Mouse (Mus musculus) forebrain, embryonic 13.5 days (tissue): Measurements from ENCODE around the gene Sh3pxd2a. TPM values are rescaled to one million over a fixed set of nuclear protein-coding genes. Genes with fewer than 3 reads are reported as not detected.

Experiments used
- ATAC-seq: fragments of 200-750 bp; cut with Nextera tagmentation; 2 replicates; pipeline ENCODE4 v1.8.0; 2017
- H3K27ac ChIP-seq: fragments of 300-500 bp; sonication (generic); 2 replicates; pipeline ENCODE4 v1.5.1; 2015; ENCODE audit warnings: inconsistent platforms, mild to moderate bottlenecking, moderate library complexity
- H3K27me3 ChIP-seq: fragments of 300-500 bp; sonication (generic); 2 replicates; pipeline ENCODE4 v1.6.1; 2015; ENCODE audit warnings: mild to moderate bottlenecking, inconsistent platforms
- H3K36me3 ChIP-seq: fragments of 300-500 bp; sonication (generic); 2 replicates; pipeline ENCODE4 v1.6.1; 2015; ENCODE audit warnings: mild to moderate bottlenecking, inconsistent platforms; ENCODE audit not compliant: poor library complexity, severe bottlenecking
- H3K4me1 ChIP-seq: fragments of 300-500 bp; sonication (generic); 2 replicates; pipeline ENCODE4 v1.6.1; 2015; ENCODE audit warnings: inconsistent platforms
- H3K4me2 ChIP-seq: fragments of 300-500 bp; sonication (generic); 2 replicates; pipeline ENCODE4 v1.6.1; 2015; ENCODE audit warnings: inconsistent platforms, mild to moderate bottlenecking, moderate library complexity
- H3K4me3 ChIP-seq: fragments of 300-500 bp; sonication (generic); 2 replicates; pipeline ENCODE4 v1.5.1; 2015; ENCODE audit warnings: mild to moderate bottlenecking, inconsistent platforms
- H3K9ac ChIP-seq: fragments of 300-500 bp; sonication (generic); 2 replicates; pipeline ENCODE4 v1.6.1; 2015; ENCODE audit warnings: mild to moderate bottlenecking, inconsistent platforms
- H3K9me3 ChIP-seq: fragments of 300-500 bp; sonication (generic); replicated peaks from 2 replicates; pipeline ENCODE4 v1.6.1; 2016; ENCODE audit warnings: inconsistent platforms
- WGBS: fragments of 180-500 bp; shearing (Covaris S2); methylation state at CpG from one replicate; pipeline ENCODE4 v1.1.7; 2015; 5-methylcytosine and 5-hydroxymethylcytosine counted together
- polyA plus RNA-seq: library from polyadenylated mRNA; unstranded; fragments of >200 nt; fragmentation: Nextera tagmentation; extraction: Ambion mirVana; gene quantifications from 2 replicates; pipeline ENCODE4 v1.2.1, GENCODE M21; 2015

The Sh3pxd2a gene
- polyA plus RNA-seq, 1 experiment from 2014 or later = 3.6 TPM

- Histone ChIP-seq H3K4me2 (no peak overlapping the region; the same call in 1 of the 2 replicates), H3K36me3 (no peaks in the 10 kb centered on the region), H3K4me3 (no peak overlapping the region), H3K9me3 (no peaks in the 10 kb centered on the region), H3K27me3 (0 out of 2 replicates have a peak, but pooled peaks cover 3% of the 10 kb centered on the region), H3K27ac (peak overlapping the region; percentile 82), H3K4me1 (peaks cover 78% of the 10 kb centered on the region), H3K9ac (no peak overlapping the region)
- peak; percentile 68; the same call in 1 of the 2 replicates for ATAC-seq
- WGBS = 50% methylated on average over 15 of the region's 15 CpGs
Observed at GRCm38 (mm10) chr19:47317063-47317938, 146.9 kb downstream of the Sh3pxd2a start.

GRCm38 (mm10) chr19:47316288-47317062, 147.7 kb downstream of the Sh3pxd2a start:
- H3K27me3 ChIP-seq = 0 out of 2 replicates have a peak, but pooled peaks cover 3% of the 10 kb centered on the region
- whole genome bisulfite sequencing = 72% methylated on average over 19 of the region's 19 CpGs
- no peak overlapping the region for H3K4me3 ChIP-seq
- no peak overlapping the region for H3K4me2 ChIP-seq
- peaks cover 78% of the 10 kb centered on the region for H3K4me1 ChIP-seq
- H3K9ac ChIP-seq = no peak overlapping the region
- ATAC-seq = no peak
- peak overlapping the region; percentile 82; the same call in 1 of the 2 replicates for H3K27ac ChIP-seq
- H3K36me3 ChIP-seq = no peaks in the 10 kb centered on the region
- no peaks in the 10 kb centered on the region for H3K9me3 ChIP-seq

DNA sequence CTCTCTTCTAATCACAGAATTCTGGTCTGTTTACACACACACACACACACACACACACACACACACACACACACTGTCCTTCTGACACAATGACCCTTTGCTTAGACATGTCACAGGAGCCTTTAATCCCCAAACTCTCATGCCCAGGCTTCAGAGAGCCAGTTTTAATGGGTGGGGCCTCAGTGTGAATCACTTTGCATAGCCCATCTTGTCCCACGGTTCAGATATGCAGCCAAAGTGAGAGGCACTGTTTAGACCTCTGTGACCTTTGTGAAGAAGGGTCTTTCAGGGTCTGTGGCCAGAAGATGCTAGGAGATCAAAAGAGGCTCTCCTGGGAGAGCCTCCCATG, 148.3 kb downstream of the Sh3pxd2a start:
- 27% methylated on average over 1 of the region's 1 CpGs for WGBS
- Histone ChIP-seq H3K9ac (no peak overlapping the region), H3K4me1 (peaks cover 75% of the 10 kb centered on the region)

DNA sequence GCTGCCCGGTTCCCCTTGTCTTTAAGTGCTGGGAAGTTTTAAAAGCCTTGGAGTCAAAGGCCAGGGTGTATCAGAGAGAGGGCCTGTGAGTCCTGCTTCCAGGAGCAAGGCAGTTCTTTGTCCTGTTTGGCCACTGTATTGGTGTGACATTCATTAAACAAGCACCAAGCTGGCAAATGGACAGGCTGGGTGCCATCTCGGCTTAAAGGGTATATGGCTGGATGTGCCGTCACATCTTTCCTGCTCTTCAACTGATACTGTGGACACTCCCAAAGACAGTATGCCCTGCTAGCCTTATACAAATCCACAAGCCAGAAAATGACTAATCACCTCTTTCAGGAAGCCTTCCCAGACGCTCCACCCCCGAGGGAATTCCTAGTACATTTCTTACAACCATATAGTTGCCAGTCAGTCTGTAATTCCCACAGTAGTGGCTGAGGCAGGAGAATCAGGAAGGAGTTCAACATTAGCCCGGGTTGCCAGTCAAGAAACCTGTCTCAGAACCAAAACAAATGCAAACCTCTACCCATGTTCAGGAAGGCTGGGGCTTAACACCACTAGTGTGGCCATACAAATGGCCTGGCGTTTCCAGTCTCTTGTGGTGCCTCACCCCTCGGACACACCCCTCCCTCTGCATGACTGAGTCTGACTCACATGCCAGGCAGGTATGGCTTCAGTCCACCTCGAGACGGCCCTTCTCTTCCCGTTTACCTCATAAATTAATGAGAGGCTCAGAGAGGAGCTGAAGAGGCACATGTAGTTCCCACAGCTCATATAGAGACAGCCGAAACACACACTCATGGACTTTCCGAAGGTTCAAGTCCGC, 148.9 kb downstream of the Sh3pxd2a start:
- peak overlapping the region; percentile 65 for H3K4me2 ChIP-seq
- H3K9ac ChIP-seq = no peak overlapping the region
- no peak overlapping the region; the same call in 1 of the 2 replicates for H3K27ac ChIP-seq
- no peak for ATAC-seq
- WGBS = 54% methylated on average over 14 of the region's 14 CpGs
- no peak overlapping the region for H3K4me3 ChIP-seq
- no peaks in the 10 kb centered on the region for H3K36me3 ChIP-seq
- no peaks in the 10 kb centered on the region for H3K9me3 ChIP-seq
- 0 out of 2 replicates have a peak, but pooled peaks cover 3% of the 10 kb centered on the region for H3K27me3 ChIP-seq
- peaks cover 69% of the 10 kb centered on the region for H3K4me1 ChIP-seq

More for the DNA sequence above, 148.3 kb downstream of the Sh3pxd2a start:
- H3K4me2 ChIP-seq = no peak overlapping the region
- no peak overlapping the region for H3K27ac ChIP-seq
- no peak overlapping the region for H3K4me3 ChIP-seq
- H3K27me3 ChIP-seq = 0 out of 2 replicates have a peak, but pooled peaks cover 3% of the 10 kb centered on the region
- no peak for ATAC-seq
- H3K9me3 ChIP-seq = no peaks in the 10 kb centered on the region
- no peaks in the 10 kb centered on the region for H3K36me3 ChIP-seq

DNA sequence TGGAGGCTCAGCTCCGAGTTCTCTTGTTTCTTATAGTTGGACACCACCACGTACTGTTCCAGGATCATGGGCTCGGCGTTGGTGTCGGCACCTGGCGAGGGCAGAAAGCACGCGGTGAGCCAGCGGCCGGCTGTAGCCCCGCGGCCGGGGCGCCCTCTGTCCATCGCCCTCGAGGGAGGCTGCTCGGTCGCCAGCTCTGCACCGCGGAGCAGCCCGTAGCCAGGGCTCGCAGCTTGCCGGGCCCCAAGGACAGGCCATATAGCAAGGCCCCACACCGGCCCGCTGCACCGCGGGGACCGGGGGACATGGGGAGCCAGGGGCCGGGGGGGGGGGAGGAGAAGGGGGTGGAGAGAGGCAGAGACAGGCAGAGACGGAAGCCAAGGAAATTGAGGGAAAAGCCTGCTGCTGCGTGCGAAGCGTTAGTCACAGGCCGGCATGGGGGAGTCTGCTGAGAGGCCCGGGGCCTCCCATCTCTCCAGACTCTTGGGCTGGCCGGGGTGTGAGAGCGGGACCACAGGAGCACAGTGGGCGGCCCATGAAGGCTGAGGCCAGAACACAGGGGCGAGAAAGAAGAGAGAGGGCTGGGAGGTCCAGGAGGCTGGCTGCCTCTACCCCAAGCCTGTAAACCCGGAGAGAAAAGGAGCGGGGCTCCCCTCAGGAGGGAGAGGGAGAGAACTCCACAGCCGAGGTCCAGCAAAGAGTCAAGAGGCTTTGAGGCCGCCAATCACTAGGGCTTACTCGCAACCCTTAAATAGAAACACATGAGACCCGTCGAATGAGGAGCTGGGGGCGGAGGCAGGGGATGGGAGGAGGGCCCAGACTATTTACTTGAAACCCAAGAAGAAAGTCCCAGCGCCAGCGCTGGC, 149.9 kb downstream of the Sh3pxd2a start:
- Histone ChIP-seq H3K27ac (peak overlapping the region; percentile 87), H3K36me3 (no peaks in the 10 kb centered on the region), H3K9me3 (no peaks in the 10 kb centered on the region), H3K9ac (peak overlapping the region; percentile 64), H3K27me3 (0 out of 2 replicates have a peak, but pooled peaks cover 3% of the 10 kb centered on the region), H3K4me1 (peaks cover 62% of the 10 kb centered on the region), H3K4me2 (peak overlapping the region; percentile 65), H3K4me3 (peak overlapping the region; percentile 35)
- ATAC-seq = peak; percentile 50
- WGBS = 2% methylated on average over 48 of the region's 49 CpGs

- WGBS = 8% methylated on average over 11 of the region's 11 CpGs
- H3K36me3 ChIP-seq = no peaks in the 10 kb centered on the region
- H3K9ac ChIP-seq = peak overlapping the region; percentile 64
- H3K27me3 ChIP-seq = 0 out of 2 replicates have a peak, but pooled peaks cover 3% of the 10 kb centered on the region
- peaks cover 58% of the 10 kb centered on the region for H3K4me1 ChIP-seq
- H3K4me3 ChIP-seq = peak overlapping the region; percentile 35
- peak overlapping the region; percentile 87 for H3K27ac ChIP-seq
- peak overlapping the region; percentile 65 for H3K4me2 ChIP-seq
- peak; percentile 52; the same call in 1 of the 2 replicates for ATAC-seq
- H3K9me3 ChIP-seq = no peaks in the 10 kb centered on the region
Observed at GRCm38 (mm10) chr19:47313387-47314075, 150.7 kb downstream of the Sh3pxd2a start.

DNA sequence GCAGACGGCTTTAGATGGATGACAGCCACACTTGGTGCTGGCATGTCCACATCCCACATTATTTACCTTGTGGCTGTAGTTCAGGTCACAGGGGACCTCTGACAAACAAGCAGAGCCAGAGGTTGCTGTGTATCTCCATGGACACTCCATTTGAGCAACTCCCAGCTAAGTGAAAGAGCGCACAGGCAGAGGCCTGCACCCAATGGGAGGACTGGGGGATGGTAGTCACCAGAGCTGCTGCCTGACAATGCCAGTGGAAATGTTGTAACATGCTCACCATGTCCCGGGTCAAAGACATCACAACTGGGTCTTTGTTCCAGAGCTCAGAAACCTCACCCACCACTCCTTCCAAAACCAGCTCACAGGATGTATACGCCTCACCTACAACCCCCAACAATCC, 153.0 kb downstream of the Sh3pxd2a start:
- ATAC-seq = no peak
- Histone ChIP-seq H3K4me1 (peaks cover 34% of the 10 kb centered on the region), H3K9me3 (no peaks in the 10 kb centered on the region), H3K9ac (no peak overlapping the region), H3K27ac (no peak overlapping the region), H3K27me3 (0 out of 2 replicates have a peak, but pooled peaks cover 3% of the 10 kb centered on the region), H3K36me3 (no peaks in the 10 kb centered on the region), H3K4me2 (no peak overlapping the region), H3K4me3 (no peak overlapping the region)
- WGBS = 92% methylated on average over 4 of the region's 4 CpGs

DNA sequence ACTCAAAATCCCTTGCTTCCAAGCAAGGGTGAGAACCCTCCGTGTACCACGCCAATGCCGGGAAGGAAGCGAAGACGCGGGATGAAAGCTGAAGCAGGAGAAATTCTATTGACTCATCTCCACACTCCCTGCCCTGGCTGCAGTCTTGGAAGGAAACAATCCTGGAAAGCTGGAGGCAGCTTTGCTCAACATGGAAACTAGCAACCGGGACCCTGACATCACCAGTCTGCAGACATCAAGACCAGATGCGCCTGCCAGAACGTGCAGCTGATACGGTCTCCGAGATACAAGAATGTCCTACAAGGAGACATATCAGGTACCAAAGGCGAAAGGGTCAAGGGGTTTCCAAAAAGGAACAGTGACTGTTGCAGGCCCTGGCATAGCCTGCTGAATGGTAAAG, 154.4 kb downstream of the Sh3pxd2a start:
- Histone ChIP-seq H3K27ac (no peak overlapping the region), H3K4me1 (peaks cover 22% of the 10 kb centered on the region), H3K27me3 (no peaks in the 10 kb centered on the region), H3K9ac (no peak overlapping the region), H3K4me2 (no peak overlapping the region), H3K36me3 (no peaks in the 10 kb centered on the region), H3K9me3 (no peaks in the 10 kb centered on the region), H3K4me3 (no peak overlapping the region)
- no peak for ATAC-seq
- 96% methylated on average over 12 of the region's 12 CpGs for WGBS

DNA sequence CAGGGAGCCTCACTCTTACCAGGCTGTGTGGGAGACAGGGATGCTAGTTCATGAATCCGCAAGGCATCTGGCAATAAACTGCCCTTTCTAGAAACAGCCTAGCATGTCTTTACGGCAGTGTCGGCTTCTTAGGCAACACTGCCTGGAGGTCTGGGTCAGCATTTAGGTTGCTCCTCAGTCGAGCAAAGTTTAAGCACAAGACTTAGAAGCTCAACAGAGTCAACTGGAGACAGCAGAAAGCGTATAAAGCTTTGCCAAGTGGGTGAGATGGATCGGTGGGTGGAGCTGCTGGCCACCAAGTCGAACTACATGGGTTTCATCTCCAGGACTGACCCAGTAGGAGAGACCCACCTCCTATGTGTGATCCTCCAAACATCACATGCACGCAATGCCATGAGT, 157.3 kb downstream of the Sh3pxd2a start:
- no peak overlapping the region for H3K4me3 ChIP-seq
- ATAC-seq = no peak
- no peaks in the 10 kb centered on the region for H3K27me3 ChIP-seq
- H3K4me2 ChIP-seq = no peak overlapping the region
- WGBS = 90% methylated on average over 8 of the region's 8 CpGs
- no peaks in the 10 kb centered on the region for H3K9me3 ChIP-seq
- no peaks in the 10 kb centered on the region for H3K36me3 ChIP-seq
- H3K9ac ChIP-seq = no peak overlapping the region
- peaks cover 11% of the 10 kb centered on the region for H3K4me1 ChIP-seq
- H3K27ac ChIP-seq = no peak overlapping the region

DNA sequence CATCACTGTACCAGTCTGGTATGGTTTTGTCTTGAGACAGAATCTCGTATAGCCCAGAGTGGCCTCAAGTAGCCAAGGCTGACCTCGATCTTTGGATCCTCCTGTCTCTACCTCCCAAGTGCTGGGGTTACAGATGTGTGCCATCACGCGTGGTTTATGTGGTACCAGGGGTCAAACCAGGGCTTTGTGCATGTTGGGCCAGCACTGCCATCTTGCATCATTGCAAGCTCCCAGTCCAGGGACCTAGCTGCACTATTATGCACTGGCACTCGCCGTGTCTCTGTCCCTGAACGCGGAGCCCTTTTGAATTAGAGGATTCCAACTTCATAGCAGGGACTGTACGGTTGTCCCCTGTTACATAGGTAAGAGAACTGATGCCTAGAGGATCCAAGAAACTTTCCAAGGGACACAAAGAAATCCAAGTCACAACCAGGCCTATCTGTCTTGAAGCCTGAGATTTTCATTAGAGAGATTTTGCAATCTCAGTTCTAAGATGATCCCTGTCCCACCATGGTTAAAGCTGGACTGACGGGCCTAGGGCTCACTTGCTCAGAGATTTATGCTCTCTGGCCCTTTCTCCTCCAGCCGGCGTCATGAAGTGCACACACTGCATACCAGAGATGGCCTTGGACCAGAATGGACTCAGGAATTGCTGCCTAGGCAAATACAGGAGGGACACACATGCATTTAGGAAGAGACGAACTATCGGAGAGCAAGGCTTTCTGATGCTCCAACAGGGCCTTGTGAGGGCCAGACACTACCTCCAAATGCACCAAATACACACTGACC, 157.9 kb downstream of the Sh3pxd2a start:
- H3K27ac ChIP-seq = no peak overlapping the region
- no peak overlapping the region for H3K4me2 ChIP-seq
- no peak overlapping the region for H3K9ac ChIP-seq
- no peaks in the 10 kb centered on the region for H3K36me3 ChIP-seq
- no peaks in the 10 kb centered on the region for H3K27me3 ChIP-seq
- ATAC-seq = no peak
- no peaks in the 10 kb centered on the region for H3K9me3 ChIP-seq
- peaks cover 17% of the 10 kb centered on the region for H3K4me1 ChIP-seq
- 94% methylated on average over 14 of the region's 14 CpGs for WGBS
- no peak overlapping the region for H3K4me3 ChIP-seq
